Mouse (Mus musculus) liver, adult 2 months (tissue): ENCODE results near the gene Ap5b1.

Experiments
- CTCF ChIP-seq: fragments of 200-500 bp; IDR thresholded peaks from 2 replicates; pipeline ENCODE4 v1.5.1; 2011; ENCODE audit warnings: low read depth, low read length, control low read depth
- POLR2A ChIP-seq: fragments of 200-500 bp; IDR thresholded peaks from 2 replicates; pipeline ENCODE4 v1.6.1; 2011; ENCODE audit warnings: low read length, control low read depth; ENCODE audit not compliant: insufficient read depth; ENCODE audit errors: extremely low read depth

DNA sequence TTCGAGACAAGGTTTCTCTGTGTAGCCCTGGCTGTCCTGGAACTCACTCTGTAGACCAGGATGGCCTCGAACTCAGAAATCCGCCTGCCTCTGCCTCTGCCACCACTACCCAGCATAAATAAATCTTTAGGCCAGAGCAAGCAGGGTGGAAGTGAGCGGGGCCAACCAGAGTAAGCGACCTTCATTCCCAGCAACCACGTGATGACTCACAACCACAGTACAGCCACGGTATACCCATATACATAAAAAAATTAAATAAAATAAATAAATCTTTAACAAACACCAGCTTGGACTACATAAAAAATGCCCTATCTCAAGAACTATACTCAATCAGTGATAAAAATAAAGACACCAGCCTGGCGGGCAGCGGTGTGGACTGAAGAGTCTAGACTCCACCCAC lies 24.5 kb upstream of the Ap5b1 start:
- TF ChIP-seq CTCF = no peak
- TF ChIP-seq POLR2A = no peak
